ENCODE assay signal across 10 mouse cellular contexts in the genomic region with DNA sequence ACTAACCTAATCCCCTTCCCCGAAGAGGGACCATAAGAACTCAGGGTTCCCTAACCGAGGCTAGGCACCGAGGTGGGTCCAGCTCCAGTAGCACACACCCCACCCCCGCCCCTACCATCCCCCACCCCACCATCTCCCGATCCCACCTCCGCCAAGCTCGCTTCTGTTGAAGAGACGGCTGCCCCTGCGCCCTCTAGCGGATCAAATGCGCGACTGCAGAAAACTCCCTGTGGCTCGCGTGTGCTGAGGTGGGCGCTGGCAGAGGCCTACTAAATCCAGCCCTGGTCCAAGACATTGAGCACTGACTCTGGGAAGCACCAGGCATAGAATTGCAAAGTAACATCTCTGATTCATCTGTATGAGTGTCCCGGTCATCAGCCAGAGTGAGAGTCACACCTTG. TPM values are rescaled to one million over a fixed set of nuclear protein-coding genes. Genes with fewer than 3 reads are reported as not detected.
DNase-seq lines count a peak whose midpoint lies in the region; ATAC-seq lines count a peak whose summit lies in the region.
"Had no signal": no experiment of that assay in that cellular context is flagged by ENCODE, and none has a peak within 500 bp of the region (broad histone marks: within the 10 kb centered on the region; RNA-seq: fewer than 3 reads in every experiment).

No protein-coding gene starts in this region.

- H3K36me3 ChIP-seq in heart, embryonic 13.5 days: no peaks in the 10 kb centered on the region
- no peaks in the 10 kb centered on the region for H3K36me3 ChIP-seq in midbrain, embryonic 14.5 days (ENCODE audit: control insufficient read depth, insufficient read depth, low read length)
- H3K36me3 ChIP-seq: limb, embryonic 13.5 days had no signal

- no peak overlapping the region for H3K9ac ChIP-seq in heart, embryonic 13.5 days
- no peak overlapping the region for H3K9ac ChIP-seq in midbrain, embryonic 14.5 days (replicated peaks; ENCODE audit: low read length)
- H3K9ac ChIP-seq: limb, embryonic 13.5 days had no signal

- peak overlapping the region; percentile 12; the same call in 1 of the 2 replicates for H3K4me2 ChIP-seq in heart, embryonic 13.5 days
- H3K4me2 ChIP-seq in midbrain, embryonic 14.5 days (ENCODE audit: low read length): peak overlapping the region; percentile 30
- H3K4me2 ChIP-seq: limb, embryonic 13.5 days had no signal

- peaks cover 84% of the 10 kb centered on the region for H3K27me3 ChIP-seq in heart, embryonic 13.5 days (replicated peaks)
- peaks cover 29% of the 10 kb centered on the region for H3K27me3 ChIP-seq in midbrain, embryonic 14.5 days (ENCODE audit: control insufficient read depth, insufficient read depth, low read length)

- peak; percentile 93 for DNase-seq in heart, adult 11 months
- DNase-seq in heart, postnatal 25 days (ENCODE audit: low spot score): no peak
- peak; percentile 57 to 82 for DNase-seq in adrenal gland, adult (ENCODE audit: inconsistent age in 2 of 2, low spot score in 1 of 2)
- DNase-seq in embryo, embryonic 10.5 days (ENCODE audit: low spot score): peak; percentile 87
- DNase-seq in left cerebral cortex, postnatal 14 days (ENCODE audit: low spot score in 2 of 2): peak; percentile 82 to 84
- peak; percentile 93 for DNase-seq in midbrain, embryonic 14.5 days
- DNase-seq in spleen, postnatal 4 days (ENCODE audit: low spot score in 2 of 2): peak; percentile 53 to 81

- H3K4me3 ChIP-seq in heart, embryonic 13.5 days: no peak overlapping the region
- H3K4me3 ChIP-seq in midbrain, embryonic 14.5 days (replicated peaks; ENCODE audit: low read depth, low read length): no peak overlapping the region

- intact Hi-C loops in heart, postnatal 25 days (cut with DNase I): loop anchor here (1.0 kb wide), 1 partner anchor 96 kb away; no protein-coding TSS in a partner anchor
- intact Hi-C loops in left cerebral cortex, postnatal 14 days (cut with DNase I): loop anchor here (1.0 kb wide), 1 partner anchor 97 kb away; no protein-coding TSS in a partner anchor

- no peak for ATAC-seq in heart, embryonic 13.5 days (ENCODE audit: extremely low read depth, insufficient number of reproducible peaks, low FRiP score, low TSS enrichment)
- no peak for ATAC-seq in midbrain, embryonic 14.5 days (ENCODE audit: low FRiP score, low TSS enrichment)
- ATAC-seq: Patski had no signal

- H3K4me1 ChIP-seq in heart, embryonic 13.5 days: peaks cover 30% of the 10 kb centered on the region
- H3K4me1 ChIP-seq in midbrain, embryonic 14.5 days (ENCODE audit: control insufficient read depth, insufficient read depth, low read length): peaks cover 9% of the 10 kb centered on the region; the same call in 1 of the 2 replicates

- 4% methylated on average over 16 of the region's 16 CpGs for WGBS in heart, embryonic 13.5 days
- WGBS in midbrain, embryonic 14.5 days: 5% methylated on average over 16 of the region's 16 CpGs

- no peak overlapping the region for H3K27ac ChIP-seq in heart, embryonic 13.5 days (replicated peaks)
- no peak overlapping the region for H3K27ac ChIP-seq in midbrain, embryonic 14.5 days (replicated peaks; ENCODE audit: low read depth, low read length)
- H3K27ac ChIP-seq: limb, embryonic 13.5 days had no signal

- no peaks in the 10 kb centered on the region for H3K9me3 ChIP-seq in heart, embryonic 13.5 days
- H3K9me3 ChIP-seq in midbrain, embryonic 14.5 days (ENCODE audit: control insufficient read depth, low read length): no peaks in the 10 kb centered on the region
- H3K9me3 ChIP-seq: limb, embryonic 13.5 days had no signal

RNA-seq across cellular contexts. Expression of a gene that starts 1.5 kb away (rescaled TPM):
- total RNA-seq in heart, postnatal 25 days (2021): 1 to 10 TPM; 1.4 to 2.5 TPM
- polyA plus RNA-seq in heart, embryonic 13.5 days (2015; fragmentation: Nextera tagmentation; extraction: Ambion mirVana): 0.03 TPM in 1 of 2 replicates, not detected in the other
- 100 to 1,000 TPM; 117 to 127 TPM for total RNA-seq in left cerebral cortex, postnatal 14 days (2021)
- 4.0 and 8.1 TPM in 2 replicates for polyA plus RNA-seq in midbrain, embryonic 14.5 days (2014; fragmentation: Nextera tagmentation; extraction: Ambion mirVana)

RNA-seq across cellular contexts. Expression of a gene that starts 53.2 kb away (rescaled TPM):
- total RNA-seq in heart, postnatal 25 days (2021): 10 to 100 TPM; 11.6 to 13.2 TPM
- 13.7 and 15.8 TPM in 2 replicates for polyA plus RNA-seq in heart, embryonic 13.5 days (2015; fragmentation: Nextera tagmentation; extraction: Ambion mirVana)
- 1 to 10 TPM; 5.6 to 6.7 TPM for total RNA-seq in left cerebral cortex, postnatal 14 days (2021)
- 16.7 and 28.0 TPM in 2 replicates for polyA plus RNA-seq in midbrain, embryonic 14.5 days (2014; fragmentation: Nextera tagmentation; extraction: Ambion mirVana)
- polyA plus RNA-seq: Patski had no signal

Comparison
In these comparisons a context has a peak if more than half of its experiments do, and no peak if none do; other contexts are left out.
1. RNA of a gene that starts 1.5 kb away (total RNA-seq): 117 to 127 TPM in left cerebral cortex, postnatal 14 days; 1.4 to 2.5 TPM in heart, postnatal 25 days; every median in the first group is over 10 times any median in the second.